Mouse (Mus musculus): ENCODE data around the gene D430042O09Rik. TPM values are rescaled to one million over a fixed set of nuclear protein-coding genes. Genes with fewer than 3 reads are reported as not detected.

D430042O09Rik gene
- polyA plus RNA-seq (2016; fragmentation: Nextera tagmentation; extraction: Ambion mirVana), result 9.4 and 10.3 TPM in 2 replicates

DNA sequence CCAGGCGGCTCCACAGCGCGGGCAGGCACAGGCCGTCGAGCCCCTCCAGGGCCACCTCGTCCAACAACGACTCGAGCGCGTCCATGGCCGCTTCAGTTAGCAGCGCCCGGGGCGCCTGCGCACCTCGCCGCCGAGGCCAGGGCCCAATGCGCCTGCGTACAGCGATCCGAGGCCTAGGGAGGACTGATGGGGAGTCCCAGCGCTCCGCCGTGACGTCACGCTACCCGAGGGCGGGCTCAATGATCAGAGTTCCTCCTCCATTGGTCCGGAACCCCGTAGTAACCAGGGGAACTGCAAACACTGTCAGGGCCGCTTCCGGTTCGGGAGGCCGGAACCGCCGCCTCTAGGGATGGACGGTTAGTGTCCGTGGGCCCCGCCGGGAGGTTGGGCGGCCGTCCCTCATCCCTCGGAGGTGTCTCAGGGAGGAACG is at the start of gene D430042O09Rik, which contains the start of gene Gtf3c1:
TSS of gene D430042O09Rik (plus strand) at position 296 of the 430 bp plus-strand sequence.
TSS of gene Gtf3c1 (minus strand) at position 188 of the 430 bp plus-strand sequence.
- Histone ChIP-seq H3K4me1 (replicated peaks) (peaks cover 31% of the 10 kb centered on the region), H3K27me3 (replicated peaks) (no peaks in the 10 kb centered on the region), H3K36me3 (peaks cover 16% of the 10 kb centered on the region), H3K9me3 (replicated peaks) (no peaks in the 10 kb centered on the region), H3K27ac (ENCODE audit: poor library complexity, severe bottlenecking) (peak within 1 kb of the TSS; percentile 87), H3K9ac (peak within 1 kb of the TSS; percentile 93), H3K4me2 (peak within 1 kb of the TSS; percentile 81), H3K4me3 (peak within 1 kb of the TSS; percentile 62)
- peak; percentile 99 for ATAC-seq (ENCODE audit: insufficient number of reproducible peaks, low FRiP score)
- under 1% methylated on average over 45 of the region's 45 CpGs for WGBS

DNA sequence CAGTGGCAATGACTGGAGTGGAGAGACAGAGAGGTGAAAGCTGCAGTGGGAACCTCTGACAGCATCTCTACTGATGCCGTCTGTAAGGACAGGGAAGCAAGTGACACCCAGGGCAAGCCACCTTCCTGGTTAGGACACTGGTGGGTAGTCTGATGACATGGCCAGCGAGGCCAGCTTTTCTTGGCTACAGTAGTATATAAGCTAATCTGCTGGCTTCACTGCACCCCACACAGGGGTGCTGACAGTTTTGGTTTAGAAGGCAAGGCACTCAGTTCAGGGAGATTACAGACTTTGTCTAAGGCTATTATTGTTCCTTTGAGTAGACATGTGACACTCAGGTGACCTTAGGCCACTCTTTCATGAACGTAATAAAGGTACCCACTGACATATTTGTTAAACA is 44.0 kb upstream of the D430042O09Rik start:
- Histone ChIP-seq H3K27me3 (replicated peaks) (no peaks in the 10 kb centered on the region), H3K27ac (ENCODE audit: poor library complexity, severe bottlenecking) (no peak overlapping the region), H3K4me3 (no peak overlapping the region), H3K4me1 (replicated peaks) (no peaks in the 10 kb centered on the region), H3K9ac (no peak overlapping the region), H3K9me3 (replicated peaks) (no peaks in the 10 kb centered on the region), H3K36me3 (peaks cover 93% of the 10 kb centered on the region), H3K4me2 (no peak overlapping the region)
- ATAC-seq (ENCODE audit: insufficient number of reproducible peaks, low FRiP score), result no peak
- 55% methylated on average over 3 of the region's 3 CpGs for WGBS

DNA sequence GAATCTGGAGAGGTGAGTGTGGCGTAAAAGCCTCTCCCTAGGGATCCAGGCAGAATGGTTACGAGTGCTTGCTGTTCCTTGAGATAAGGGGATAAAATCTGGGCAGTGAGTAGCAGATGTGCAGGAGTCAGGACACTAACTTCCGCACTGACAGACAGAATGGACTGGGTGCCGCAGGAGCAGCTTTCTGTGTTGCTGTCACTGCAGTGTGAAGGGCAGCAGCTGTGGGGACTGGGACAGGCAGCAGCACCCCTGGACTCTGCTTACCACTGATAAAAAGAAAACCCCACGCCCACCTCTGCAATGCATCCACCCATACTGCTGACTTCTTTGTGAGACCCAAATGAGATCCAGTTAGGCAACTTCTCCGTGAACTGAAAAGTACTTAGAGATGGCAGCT is 36.8 kb upstream of the D430042O09Rik start:
- no peak overlapping the region for H3K27ac ChIP-seq (ENCODE audit: poor library complexity, severe bottlenecking)
- H3K36me3 ChIP-seq, result peaks cover 98% of the 10 kb centered on the region
- no peak overlapping the region for H3K9ac ChIP-seq
- H3K4me2 ChIP-seq, result no peak overlapping the region
- no peak for ATAC-seq (ENCODE audit: insufficient number of reproducible peaks, low FRiP score)
- no peaks in the 10 kb centered on the region for H3K9me3 ChIP-seq (replicated peaks)
- H3K4me3 ChIP-seq, result no peak overlapping the region
- no peaks in the 10 kb centered on the region for H3K27me3 ChIP-seq (replicated peaks)
- 64% methylated on average over 6 of the region's 6 CpGs for WGBS
- no peaks in the 10 kb centered on the region for H3K4me1 ChIP-seq (replicated peaks)

DNA sequence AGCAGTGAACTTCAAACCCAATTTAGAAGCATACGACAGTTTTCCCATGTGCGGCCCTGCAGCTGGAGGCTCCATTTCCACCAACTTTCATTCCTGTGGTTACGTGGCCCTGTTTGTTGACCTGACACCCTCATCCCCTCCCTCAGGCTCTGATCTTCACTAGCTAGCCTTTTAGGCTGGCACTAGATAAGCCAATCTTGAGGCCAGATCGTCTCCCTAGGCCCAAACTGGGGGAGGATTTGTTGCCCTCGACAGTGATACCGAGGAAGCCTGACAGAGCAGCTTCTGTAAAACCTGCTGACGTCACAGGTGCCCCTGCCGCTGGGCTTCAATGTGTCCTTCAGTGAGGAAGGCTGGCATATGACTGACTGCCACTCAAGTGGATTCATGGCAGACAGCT is 36.3 kb upstream of the D430042O09Rik start:
- WGBS, result 81% methylated on average over 8 of the region's 8 CpGs
- ATAC-seq (ENCODE audit: insufficient number of reproducible peaks, low FRiP score), result no peak

DNA sequence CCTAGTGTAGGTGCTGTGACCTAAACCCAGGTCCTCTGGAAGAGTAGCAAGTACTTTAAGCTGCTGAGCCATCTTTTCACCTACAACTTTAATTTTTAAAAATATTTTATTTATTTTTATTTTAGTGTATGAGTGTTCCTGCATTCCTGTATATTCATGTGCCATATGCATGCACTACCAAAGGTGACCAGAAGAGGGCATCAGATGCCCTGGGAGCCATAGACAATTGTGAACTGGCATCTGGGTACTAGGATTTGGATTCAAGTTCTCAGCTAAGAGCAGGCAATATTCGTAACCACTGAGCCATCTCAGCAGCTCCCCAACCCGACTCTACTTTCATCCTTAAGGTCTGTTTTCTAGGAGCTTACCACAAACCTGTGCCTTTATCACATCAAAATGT is 32.8 kb upstream of the D430042O09Rik start:
- no peaks in the 10 kb centered on the region for H3K4me1 ChIP-seq (replicated peaks)
- H3K27ac ChIP-seq (ENCODE audit: poor library complexity, severe bottlenecking), result no peak overlapping the region
- no peak overlapping the region for H3K4me3 ChIP-seq
- H3K36me3 ChIP-seq, result peaks cover 100% of the 10 kb centered on the region
- no peaks in the 10 kb centered on the region for H3K9me3 ChIP-seq (replicated peaks)
- H3K27me3 ChIP-seq (replicated peaks), result no peaks in the 10 kb centered on the region
- no peak for ATAC-seq (ENCODE audit: insufficient number of reproducible peaks, low FRiP score)
- 81% methylated on average over 2 of the region's 2 CpGs for WGBS
- H3K4me2 ChIP-seq, result no peak overlapping the region
- H3K9ac ChIP-seq, result no peak overlapping the region

More for the DNA sequence above, 36.3 kb upstream of the D430042O09Rik start:
- no peaks in the 10 kb centered on the region for H3K9me3 ChIP-seq (replicated peaks)
- no peak overlapping the region for H3K4me2 ChIP-seq
- H3K9ac ChIP-seq, result no peak overlapping the region
- no peaks in the 10 kb centered on the region for H3K4me1 ChIP-seq (replicated peaks)
- no peak overlapping the region for H3K4me3 ChIP-seq
- H3K36me3 ChIP-seq, result peaks cover 98% of the 10 kb centered on the region
- H3K27ac ChIP-seq (ENCODE audit: poor library complexity, severe bottlenecking), result no peak overlapping the region
- no peaks in the 10 kb centered on the region for H3K27me3 ChIP-seq (replicated peaks)

DNA sequence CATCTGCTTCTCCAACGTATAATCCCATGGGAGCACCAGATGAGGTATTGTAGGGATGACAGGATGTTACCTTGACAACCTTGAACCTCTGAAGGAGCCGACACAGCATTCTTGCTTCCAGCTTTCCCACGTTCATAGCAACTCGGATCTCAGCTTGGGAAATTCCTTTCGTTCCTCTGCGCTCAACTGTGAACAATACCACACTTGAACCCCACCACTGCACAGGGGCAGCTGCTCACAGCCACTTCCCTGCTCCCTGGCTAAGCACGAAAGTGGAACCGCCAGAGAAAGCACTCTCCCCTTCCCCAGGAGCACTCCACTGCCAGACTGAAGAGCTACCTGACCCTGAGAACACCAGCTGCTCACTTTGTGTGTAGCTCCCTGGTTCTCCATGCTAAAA is 28.9 kb upstream of the D430042O09Rik start:
- Histone ChIP-seq H3K27me3 (replicated peaks) (no peaks in the 10 kb centered on the region), H3K4me1 (replicated peaks) (no peaks in the 10 kb centered on the region), H3K9ac (no peak overlapping the region), H3K27ac (ENCODE audit: poor library complexity, severe bottlenecking) (no peak overlapping the region), H3K36me3 (peaks cover 89% of the 10 kb centered on the region), H3K4me2 (no peak overlapping the region), H3K4me3 (no peak overlapping the region), H3K9me3 (replicated peaks) (no peaks in the 10 kb centered on the region)
- ATAC-seq (ENCODE audit: insufficient number of reproducible peaks, low FRiP score), result no peak
- 83% methylated on average over 8 of the region's 8 CpGs for WGBS

DNA sequence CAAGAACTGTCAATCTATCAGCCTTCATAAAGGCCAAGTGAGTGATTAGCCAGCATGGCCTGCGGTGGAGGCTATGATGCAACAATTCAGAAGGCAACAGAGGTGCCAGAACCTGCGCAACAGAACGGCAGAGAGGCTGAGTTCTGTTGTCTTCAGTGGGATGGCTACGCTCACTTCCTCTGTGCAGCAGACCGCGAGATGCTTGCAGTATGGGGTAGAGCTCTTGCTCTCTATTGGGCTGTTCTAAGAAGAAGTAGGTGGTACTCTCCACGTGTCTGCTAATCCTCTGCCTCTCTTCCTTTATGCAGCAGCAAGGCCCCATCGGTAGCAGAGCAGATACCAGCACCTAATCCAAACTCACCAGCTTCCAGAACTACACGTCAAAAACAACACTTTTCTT is 27.8 kb upstream of the D430042O09Rik start:
- Histone ChIP-seq H3K4me3 (no peak overlapping the region), H3K4me1 (replicated peaks) (0 out of 2 replicates have a peak, but pooled peaks cover 1% of the 10 kb centered on the region)
- WGBS, result 88% methylated on average over 9 of the region's 9 CpGs

DNA sequence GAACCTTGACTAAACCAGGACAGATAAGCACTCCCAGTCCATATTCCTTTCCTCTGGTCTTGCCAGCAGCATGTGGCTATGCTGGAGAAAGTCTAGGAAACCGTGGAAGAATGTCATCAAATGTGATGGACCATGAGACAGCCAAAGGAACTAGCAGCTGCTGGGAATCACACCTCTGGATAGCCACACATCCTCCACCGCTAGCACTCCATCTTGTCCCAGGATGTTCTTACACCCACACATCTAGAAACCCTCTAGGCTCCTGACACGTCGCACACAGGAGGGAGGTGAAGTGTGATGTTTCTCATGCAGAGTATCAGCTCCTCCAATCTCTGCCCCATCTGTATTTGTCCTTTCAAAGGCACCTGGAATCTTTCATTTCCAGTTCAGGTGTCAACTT is 17.2 kb upstream of the D430042O09Rik start:
- peaks cover 93% of the 10 kb centered on the region for H3K36me3 ChIP-seq
- WGBS, result 83% methylated on average over 4 of the region's 4 CpGs
- ATAC-seq (ENCODE audit: insufficient number of reproducible peaks, low FRiP score), result no peak
- H3K4me2 ChIP-seq, result no peak overlapping the region
- H3K27ac ChIP-seq (ENCODE audit: poor library complexity, severe bottlenecking), result no peak overlapping the region
- H3K4me1 ChIP-seq (replicated peaks), result peaks cover 4% of the 10 kb centered on the region; the same call in 1 of the 2 replicates
- no peaks in the 10 kb centered on the region for H3K9me3 ChIP-seq (replicated peaks)
- no peaks in the 10 kb centered on the region for H3K27me3 ChIP-seq (replicated peaks)
- H3K4me3 ChIP-seq, result no peak overlapping the region
- H3K9ac ChIP-seq, result no peak overlapping the region

More for the DNA sequence above, 27.8 kb upstream of the D430042O09Rik start:
- no peak overlapping the region for H3K27ac ChIP-seq (ENCODE audit: poor library complexity, severe bottlenecking)
- ATAC-seq (ENCODE audit: insufficient number of reproducible peaks, low FRiP score), result no peak
- H3K9me3 ChIP-seq (replicated peaks), result no peaks in the 10 kb centered on the region
- H3K27me3 ChIP-seq (replicated peaks), result no peaks in the 10 kb centered on the region
- H3K9ac ChIP-seq, result no peak overlapping the region
- peaks cover 84% of the 10 kb centered on the region for H3K36me3 ChIP-seq
- no peak overlapping the region for H3K4me2 ChIP-seq

DNA sequence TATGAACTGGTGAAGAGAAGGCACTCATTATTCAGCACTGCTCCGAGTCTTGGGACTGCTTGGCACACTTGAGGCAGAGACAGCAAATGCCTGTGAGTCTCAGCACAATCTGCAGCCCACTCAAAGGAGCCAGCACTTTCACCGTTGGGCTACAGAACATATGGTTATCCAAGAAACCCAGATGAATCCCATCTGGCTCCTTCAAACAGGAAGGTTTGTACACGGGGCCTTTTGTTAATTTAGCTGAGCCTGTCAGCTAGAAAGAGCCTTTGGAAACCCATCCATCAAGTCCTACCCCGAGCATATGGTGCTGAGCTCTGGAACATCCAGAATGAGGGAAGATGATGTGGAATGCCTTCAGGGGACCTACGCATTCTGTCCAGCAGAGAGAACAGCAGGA is 13.6 kb upstream of the D430042O09Rik start:
- Histone ChIP-seq H3K4me1 (replicated peaks) (no peaks in the 10 kb centered on the region), H3K4me3 (no peak overlapping the region), H3K27ac (ENCODE audit: poor library complexity, severe bottlenecking) (no peak overlapping the region), H3K4me2 (no peak overlapping the region), H3K27me3 (replicated peaks) (no peaks in the 10 kb centered on the region), H3K36me3 (peaks cover 98% of the 10 kb centered on the region), H3K9ac (no peak overlapping the region), H3K9me3 (replicated peaks) (peaks cover 4% of the 10 kb centered on the region; the same call in 1 of the 2 replicates)
- 82% methylated on average over 5 of the region's 5 CpGs for WGBS
- no peak for ATAC-seq (ENCODE audit: insufficient number of reproducible peaks, low FRiP score)

DNA sequence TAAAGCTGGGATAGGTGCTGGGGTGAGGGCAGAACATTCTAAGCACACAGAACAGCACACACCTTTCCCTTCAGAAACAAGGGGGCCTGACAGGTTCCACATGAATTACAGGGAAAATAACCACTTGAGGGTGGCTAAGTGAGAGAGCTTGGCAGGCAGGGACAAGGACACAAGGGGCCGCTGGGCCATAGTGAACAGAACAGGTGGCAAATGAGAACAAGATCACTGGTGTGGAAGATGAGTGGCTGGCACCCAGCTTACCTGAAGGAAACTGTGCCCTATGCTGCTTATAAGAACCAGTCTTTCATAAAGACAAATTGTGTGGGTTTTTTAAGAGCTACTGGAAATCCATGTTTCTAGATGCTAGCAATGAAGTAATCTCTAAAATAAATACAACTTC is 4.9 kb upstream of the D430042O09Rik start:
- ATAC-seq (ENCODE audit: insufficient number of reproducible peaks, low FRiP score), result no peak
- Histone ChIP-seq H3K4me1 (replicated peaks) (peaks cover 21% of the 10 kb centered on the region), H3K4me3 (no peak overlapping the region), H3K27ac (ENCODE audit: poor library complexity, severe bottlenecking) (no peak overlapping the region), H3K36me3 (peaks cover 62% of the 10 kb centered on the region), H3K4me2 (no peak overlapping the region), H3K9ac (no peak overlapping the region), H3K27me3 (replicated peaks) (no peaks in the 10 kb centered on the region), H3K9me3 (replicated peaks) (peaks cover 12% of the 10 kb centered on the region; the same call in 1 of the 2 replicates)
- WGBS, result 93% methylated on average over 1 of the region's 1 CpGs

DNA sequence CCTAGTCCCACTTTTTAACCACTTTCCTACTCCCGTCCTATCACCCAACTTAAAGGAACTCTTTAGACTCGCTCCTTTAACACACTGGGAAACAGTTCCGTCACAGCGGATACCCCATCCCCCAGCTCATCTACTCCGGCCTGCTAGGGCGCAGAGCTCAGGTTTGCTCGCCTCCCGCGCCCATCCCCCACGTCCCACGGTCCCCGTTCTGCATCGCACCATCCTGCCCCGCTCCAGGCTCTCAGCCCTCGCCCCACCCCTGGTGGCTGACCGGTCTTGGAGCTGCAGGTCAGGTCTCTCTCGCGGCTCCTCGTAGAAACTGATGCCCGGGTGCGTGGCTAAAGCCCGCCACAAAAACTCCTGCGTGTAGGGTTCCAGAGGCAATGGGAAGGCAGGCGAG is 502 bp upstream of the D430042O09Rik start:
- no peaks in the 10 kb centered on the region for H3K27me3 ChIP-seq (replicated peaks)
- H3K4me1 ChIP-seq (replicated peaks), result peaks cover 31% of the 10 kb centered on the region
- peak overlapping the region; percentile 87 for H3K27ac ChIP-seq (ENCODE audit: poor library complexity, severe bottlenecking)
- H3K36me3 ChIP-seq, result peaks cover 20% of the 10 kb centered on the region
- H3K4me3 ChIP-seq, result peak overlapping the region; percentile 62
- H3K4me2 ChIP-seq, result peak overlapping the region; percentile 81
- ATAC-seq (ENCODE audit: insufficient number of reproducible peaks, low FRiP score), result peak; percentile 86
- under 1% methylated on average over 24 of the region's 24 CpGs for WGBS
- H3K9me3 ChIP-seq (replicated peaks), result no peaks in the 10 kb centered on the region
- peak overlapping the region; percentile 93 for H3K9ac ChIP-seq

DNA sequence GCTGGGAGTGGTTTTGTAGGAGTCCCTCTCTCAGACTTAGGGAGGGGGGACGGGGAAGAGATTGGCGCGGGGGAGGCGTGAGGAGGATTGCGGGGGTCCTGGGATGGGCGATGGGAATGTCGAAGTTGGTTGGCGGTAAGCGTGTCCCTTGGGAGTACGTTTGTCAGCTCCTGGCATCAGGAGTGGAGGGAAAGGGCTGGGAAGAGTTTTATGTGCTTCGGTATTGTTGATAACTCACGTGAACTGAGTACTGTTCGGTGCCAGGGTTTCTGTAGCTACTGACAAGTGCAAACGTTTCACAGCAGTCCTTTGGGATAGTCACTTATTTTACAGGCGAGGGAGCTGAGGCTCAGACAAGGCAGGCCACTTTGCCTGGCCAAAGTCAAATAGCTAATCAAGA is 412 bp downstream of the D430042O09Rik start:
- H3K36me3 ChIP-seq, result peaks cover 11% of the 10 kb centered on the region
- H3K4me3 ChIP-seq, result peak overlapping the region; percentile 62
- under 1% methylated on average over 15 of the region's 15 CpGs for WGBS
- peak overlapping the region; percentile 81 for H3K4me2 ChIP-seq
- peak overlapping the region; percentile 80 for H3K9ac ChIP-seq
- ATAC-seq (ENCODE audit: insufficient number of reproducible peaks, low FRiP score), result no peak
- no peaks in the 10 kb centered on the region for H3K9me3 ChIP-seq (replicated peaks)
- peaks cover 31% of the 10 kb centered on the region for H3K4me1 ChIP-seq (replicated peaks)
- H3K27me3 ChIP-seq (replicated peaks), result no peaks in the 10 kb centered on the region
- peak overlapping the region; percentile 29; the same call in 1 of the 2 replicates for H3K27ac ChIP-seq (ENCODE audit: poor library complexity, severe bottlenecking)

Data from heart, embryonic 12.5 days (tissue).